Mouse (Mus musculus) forebrain, embryonic 11.5 days (tissue): ENCODE measurements around the gene Clspn. TPM values are rescaled to one million over a fixed set of nuclear protein-coding genes. Genes with fewer than 3 reads are reported as not detected.

Experiments
- ATAC-seq: fragments of 200-750 bp; cut with Nextera tagmentation; replicated peaks from 2 replicates; pipeline ENCODE4 v1.8.0; 2017; ENCODE audit warnings: moderate TSS enrichment; ENCODE audit not compliant: low FRiP score
- DNase-seq: peaks from one replicate; pipeline ENCODE4 v3.0.0-alpha.2; 2017; ENCODE audit warnings: low spot score
- H3K27ac ChIP-seq: fragments of 300-500 bp; sonication (generic); 2 replicates; pipeline ENCODE4 v1.5.1; 2014; ENCODE audit warnings: low read depth, low read length
- H3K27me3 ChIP-seq: fragments of 300-500 bp; sonication (generic); 2 replicates; pipeline ENCODE4 v1.6.1; 2014; ENCODE audit warnings: mild to moderate bottlenecking, low read length, mixed read lengths; ENCODE audit not compliant: control insufficient read depth, insufficient read depth
- H3K36me3 ChIP-seq: fragments of 300-500 bp; sonication (generic); 2 replicates; pipeline ENCODE4 v1.6.1; 2014; ENCODE audit warnings: mild to moderate bottlenecking, low read length, moderate library complexity, mixed read lengths; ENCODE audit not compliant: control insufficient read depth, insufficient read depth
- H3K4me1 ChIP-seq: fragments of 300-500 bp; sonication (generic); replicated peaks from 2 replicates; pipeline ENCODE4 v1.6.1; 2014; ENCODE audit warnings: low read length, mixed read lengths; ENCODE audit not compliant: control insufficient read depth, insufficient read depth
- H3K4me2 ChIP-seq: fragments of 300-500 bp; sonication (generic); 2 replicates; pipeline ENCODE4 v1.6.1; 2014; ENCODE audit warnings: low read depth, mild to moderate bottlenecking, low read length, moderate library complexity, mixed read lengths; ENCODE audit not compliant: severe bottlenecking
- H3K4me3 ChIP-seq: fragments of 300-500 bp; sonication (generic); 2 replicates; pipeline ENCODE4 v1.5.1; 2014; ENCODE audit warnings: low read depth, low read length
- H3K9ac ChIP-seq: fragments of 300-500 bp; sonication (generic); 2 replicates; pipeline ENCODE4 v1.6.1; 2014; ENCODE audit warnings: low read length
- H3K9me3 ChIP-seq: fragments of 300-500 bp; sonication (generic); 2 replicates; pipeline ENCODE4 v1.6.1; 2016; ENCODE audit warnings: low read length, mixed read lengths; ENCODE audit not compliant: control insufficient read depth
- WGBS: fragments of 180-500 bp; shearing (Covaris S2); extraction: QIAGEN DNeasy Blood & Tissue Kit; methylation state at CpG from one replicate; pipeline ENCODE4 v1.1.7; 2014; 5-methylcytosine and 5-hydroxymethylcytosine counted together
- microRNA-seq: library from miRNA; unstranded; fragments of <30 nt; microRNA quantifications from one replicate; pipeline ENCODE4, GENCODE M21; 2016; ENCODE audit not compliant: insufficient number of aligned reads
- polyA plus RNA-seq: library from polyadenylated mRNA; unstranded; fragments of >200 nt; fragmentation: Nextera tagmentation; extraction: Ambion mirVana; gene quantifications from 2 replicates; pipeline ENCODE4 v1.2.1, GENCODE M21; 2014

Clspn gene
- polyA plus RNA-seq, 1 experiment from 2014 or later = 62.7 TPM

GRCm38 (mm10) chr4:126632668-126633067, 75.9 kb downstream of the Clspn start:
- peaks cover under 1% of the 10 kb centered on the region; the same call in 1 of the 2 replicates for H3K4me1 ChIP-seq
- no peak overlapping the region for H3K9ac ChIP-seq
- H3K36me3 ChIP-seq = no peaks in the 10 kb centered on the region
- 71% methylated on average over 3 of the region's 3 CpGs for WGBS
- DNase-seq (no peak), ATAC-seq (no peak)
- no peak overlapping the region for H3K27ac ChIP-seq
- H3K4me2 ChIP-seq = no peak overlapping the region
- peaks cover 2% of the 10 kb centered on the region for H3K27me3 ChIP-seq
- no peak overlapping the region for H3K4me3 ChIP-seq
- no peaks in the 10 kb centered on the region for H3K9me3 ChIP-seq

- no peak overlapping the region for H3K27ac ChIP-seq
- H3K36me3 ChIP-seq = no peaks in the 10 kb centered on the region
- no peak overlapping the region for H3K4me2 ChIP-seq
- no peaks in the 10 kb centered on the region for H3K9me3 ChIP-seq
- no peak overlapping the region for H3K9ac ChIP-seq
- no peak for ATAC-seq
- DNase-seq = no peak
- no peak overlapping the region for H3K4me3 ChIP-seq
- H3K27me3 ChIP-seq = peaks cover 2% of the 10 kb centered on the region
- WGBS = 34% methylated on average over 11 of the region's 11 CpGs
- no peaks in the 10 kb centered on the region for H3K4me1 ChIP-seq
These were observed 79.6 kb downstream of the Clspn start for GRCm38 (mm10) chr4:126636330-126636729.

- Histone ChIP-seq H3K4me1 (no peaks in the 10 kb centered on the region), H3K27ac (no peak overlapping the region), H3K9ac (no peak overlapping the region), H3K9me3 (no peaks in the 10 kb centered on the region), H3K4me3 (no peak overlapping the region), H3K4me2 (no peak overlapping the region), H3K27me3 (peaks cover 2% of the 10 kb centered on the region), H3K36me3 (no peaks in the 10 kb centered on the region)
- 75% methylated on average over 4 of the region's 4 CpGs for WGBS
- ATAC-seq (no peak), DNase-seq (no peak)
These were observed 80.7 kb downstream of the Clspn start for GRCm38 (mm10) chr4:126637446-126637845.

- no peaks in the 10 kb centered on the region for H3K36me3 ChIP-seq
- WGBS = 54% methylated on average over 7 of the region's 7 CpGs
- H3K9me3 ChIP-seq = no peaks in the 10 kb centered on the region
- DNase-seq (no peak), ATAC-seq (no peak)
- H3K9ac ChIP-seq = no peak overlapping the region
- no peak overlapping the region for H3K27ac ChIP-seq
- no peaks in the 10 kb centered on the region for H3K4me1 ChIP-seq
- peaks cover 2% of the 10 kb centered on the region for H3K27me3 ChIP-seq
- no peak overlapping the region for H3K4me3 ChIP-seq
- H3K4me2 ChIP-seq = no peak overlapping the region
These were observed 82.6 kb downstream of the Clspn start for GRCm38 (mm10) chr4:126639339-126639738.

- H3K4me3 ChIP-seq = no peak overlapping the region
- WGBS = 37% methylated on average over 9 of the region's 9 CpGs
- no peak overlapping the region for H3K9ac ChIP-seq
- H3K4me2 ChIP-seq = no peak overlapping the region
- H3K27me3 ChIP-seq = no peaks in the 10 kb centered on the region
- no peak for ATAC-seq
- H3K36me3 ChIP-seq = no peaks in the 10 kb centered on the region
- no peak for DNase-seq
- no peak overlapping the region for H3K27ac ChIP-seq
- H3K4me1 ChIP-seq = no peaks in the 10 kb centered on the region
- H3K9me3 ChIP-seq = no peaks in the 10 kb centered on the region
These were observed 85.2 kb downstream of the Clspn start for GRCm38 (mm10) chr4:126641901-126642300.

Small RNA genes lying within 50 kb of the gene (microRNA-seq; reads per million reads assigned to microRNA genes)
- not detected for gene Mir7119

Other genes starting within 250 kb of the Clspn start
- gene Adprhl2, start 235.2 kb upstream of the Clspn start, polyA plus RNA-seq = 66.5 and 70.7 TPM in 2 replicates
- 4.9 and 6.1 TPM in 2 replicates for gene Tekt2, start 231.2 kb upstream of the Clspn start, polyA plus RNA-seq
- gene Ago3, start 127.4 kb upstream of the Clspn start, polyA plus RNA-seq = 16.0 and 21.9 TPM in 2 replicates
- 23.2 and 26.8 TPM in 2 replicates for gene Ago1, start 88.4 kb upstream of the Clspn start, polyA plus RNA-seq
- gene Ago4, start 23.5 kb upstream of the Clspn start, polyA plus RNA-seq = 3.4 and 3.6 TPM in 2 replicates
- gene 5730409E04Rik, start 52.9 kb downstream of the Clspn start, polyA plus RNA-seq = 1.7 TPM in 2 replicates
- 503 and 528 TPM in 2 replicates for gene Psmb2, start 120.7 kb downstream of the Clspn start, polyA plus RNA-seq
- 0.21 and 0.32 TPM in 2 replicates for gene Tfap2e, start 179.3 kb downstream of the Clspn start, polyA plus RNA-seq
- gene Ncdn, start 196.5 kb downstream of the Clspn start, polyA plus RNA-seq = 37.3 and 39.7 TPM in 2 replicates
- 30.1 and 31.5 TPM in 2 replicates for gene AU040320, start 196.6 kb downstream of the Clspn start, polyA plus RNA-seq